Mouse (Mus musculus): ENCODE data around the gene Alppl2. TPM values are rescaled to one million over a fixed set of nuclear protein-coding genes. Genes with fewer than 3 reads are reported as not detected.

The Alppl2 gene
- not detected in 2 replicates for polyA plus RNA-seq (2012; ENCODE audit: insufficient read depth, insufficient read length, missing spikeins)

- H3K4me3 ChIP-seq (ENCODE audit: insufficient read depth, low read depth, low read length), result no peak within 1 kb of the TSS
- no peaks in the 10 kb centered on the region for H3K4me1 ChIP-seq (ENCODE audit: control insufficient read depth, insufficient read depth, insufficient read length, low read length)
- no peak within 1 kb of the TSS for H3K27ac ChIP-seq (replicated peaks; ENCODE audit: low read depth, low read length)
Measured at GRCm38 (mm10) chr1:87089828-87090227, at the start of gene Alppl2. Alppl2 (minus strand) TSS chr1:87089928.

GRCm38 (mm10) chr1:87131803-87132202 lies 42.1 kb upstream of the Alppl2 start:
- Histone ChIP-seq H3K27ac (replicated peaks; ENCODE audit: low read depth, low read length) (no peak overlapping the region), H3K4me3 (ENCODE audit: insufficient read depth, low read depth, low read length) (no peak overlapping the region), H3K4me1 (ENCODE audit: control insufficient read depth, insufficient read depth, insufficient read length, low read length) (no peaks in the 10 kb centered on the region)

- Histone ChIP-seq H3K27ac (replicated peaks; ENCODE audit: low read depth, low read length) (no peak overlapping the region), H3K4me3 (ENCODE audit: insufficient read depth, low read depth, low read length) (no peak overlapping the region), H3K4me1 (ENCODE audit: control insufficient read depth, insufficient read depth, insufficient read length, low read length) (no peaks in the 10 kb centered on the region)
Measured at GRCm38 (mm10) chr1:87127206-87128030, 37.7 kb upstream of the Alppl2 start.

- no peak within 1 kb of the TSS for H3K27ac ChIP-seq (replicated peaks; ENCODE audit: low read depth, low read length)
- H3K4me3 ChIP-seq (ENCODE audit: insufficient read depth, low read depth, low read length), result no peak within 1 kb of the TSS
- no peaks in the 10 kb centered on the region for H3K4me1 ChIP-seq (ENCODE audit: control insufficient read depth, insufficient read depth, insufficient read length, low read length)
Measured at GRCm38 (mm10) chr1:87124673-87125072, 34.9 kb upstream of the Alppl2 start, which contains the start of gene Akp3. Akp3 (plus strand) TSS chr1:87124973.

GRCm38 (mm10) chr1:87114784-87115183 lies 25.1 kb upstream of the Alppl2 start:
- no peak overlapping the region for H3K4me3 ChIP-seq (ENCODE audit: insufficient read depth, low read depth, low read length)
- H3K4me1 ChIP-seq (ENCODE audit: control insufficient read depth, insufficient read depth, insufficient read length, low read length), result no peaks in the 10 kb centered on the region

DNA sequence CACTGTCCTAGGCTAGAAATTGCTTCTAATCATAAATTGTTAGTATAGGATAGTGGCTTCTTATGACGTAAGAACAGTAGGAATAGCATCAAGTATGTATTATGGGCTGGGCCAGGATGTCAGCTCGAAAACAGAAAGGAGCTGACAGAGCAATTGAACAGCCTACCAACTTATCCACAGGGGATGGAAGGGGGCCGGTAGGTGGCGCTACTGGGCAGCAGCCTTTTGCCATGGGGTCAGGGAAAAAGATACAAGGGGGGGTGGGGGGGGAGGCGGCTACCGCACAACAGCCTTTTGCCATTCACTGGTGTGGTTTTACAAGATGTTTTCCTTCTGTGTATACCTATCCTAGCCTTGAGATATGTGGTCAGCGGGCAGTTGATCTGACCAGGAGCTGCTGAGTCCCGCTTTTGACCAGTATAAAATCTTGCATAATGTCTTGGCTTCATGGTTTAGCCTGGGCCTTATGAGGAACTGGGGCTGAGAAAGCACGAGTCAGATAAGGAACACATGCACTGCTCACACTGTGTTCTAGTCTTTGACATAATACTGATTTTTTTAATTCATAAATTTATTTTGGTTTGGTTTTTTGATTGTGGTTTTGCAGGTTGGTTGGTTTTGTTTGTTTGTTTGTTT lies 22.1 kb upstream of the Alppl2 start:
- Histone ChIP-seq H3K4me3 (ENCODE audit: insufficient read depth, low read depth, low read length) (no peak overlapping the region), H3K4me1 (ENCODE audit: control insufficient read depth, insufficient read depth, insufficient read length, low read length) (no peaks in the 10 kb centered on the region), H3K27ac (replicated peaks; ENCODE audit: low read depth, low read length) (no peak overlapping the region)

More at GRCm38 (mm10) chr1:87114784-87115183, 25.1 kb upstream of the Alppl2 start:
- no peak overlapping the region for H3K27ac ChIP-seq (replicated peaks; ENCODE audit: low read depth, low read length)

GRCm38 (mm10) chr1:87108564-87108963 lies 18.8 kb upstream of the Alppl2 start:
- Histone ChIP-seq H3K4me3 (ENCODE audit: insufficient read depth, low read depth, low read length) (no peak overlapping the region), H3K4me1 (ENCODE audit: control insufficient read depth, insufficient read depth, insufficient read length, low read length) (no peaks in the 10 kb centered on the region), H3K27ac (replicated peaks; ENCODE audit: low read depth, low read length) (no peak overlapping the region)

DNA sequence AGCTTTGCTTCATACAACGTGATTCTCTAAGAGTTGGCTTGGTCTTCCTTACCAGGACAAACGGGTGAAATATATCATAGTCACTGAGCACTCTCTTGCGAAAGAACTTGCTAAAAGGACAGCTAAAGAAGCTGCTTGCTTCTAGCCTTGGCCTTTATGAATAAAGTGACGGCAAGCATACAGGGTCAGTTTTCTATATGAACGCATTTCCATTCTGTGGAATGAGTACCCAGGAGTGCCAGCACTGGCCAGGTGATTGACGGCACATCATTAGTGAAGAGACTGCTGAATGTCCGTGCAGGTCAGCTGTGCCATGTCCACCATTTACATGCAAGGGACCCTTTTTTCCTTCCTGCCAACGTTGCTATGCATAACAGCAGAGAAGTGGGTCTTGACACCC lies 16.8 kb upstream of the Alppl2 start:
- no peak overlapping the region for H3K4me3 ChIP-seq (ENCODE audit: insufficient read depth, low read depth, low read length)
- no peak overlapping the region for H3K27ac ChIP-seq (replicated peaks; ENCODE audit: low read depth, low read length)
- no peaks in the 10 kb centered on the region for H3K4me1 ChIP-seq (ENCODE audit: control insufficient read depth, insufficient read depth, insufficient read length, low read length)

- Histone ChIP-seq H3K4me3 (ENCODE audit: insufficient read depth, low read depth, low read length) (no peak overlapping the region), H3K27ac (replicated peaks; ENCODE audit: low read depth, low read length) (no peak overlapping the region), H3K4me1 (ENCODE audit: control insufficient read depth, insufficient read depth, insufficient read length, low read length) (no peaks in the 10 kb centered on the region)
Measured at GRCm38 (mm10) chr1:87103936-87104335, 14.2 kb upstream of the Alppl2 start.

- Histone ChIP-seq H3K4me1 (ENCODE audit: control insufficient read depth, insufficient read depth, insufficient read length, low read length) (no peaks in the 10 kb centered on the region), H3K4me3 (ENCODE audit: insufficient read depth, low read depth, low read length) (no peak overlapping the region), H3K27ac (replicated peaks; ENCODE audit: low read depth, low read length) (no peak overlapping the region)
Measured at GRCm38 (mm10) chr1:87102114-87102513, 12.4 kb upstream of the Alppl2 start.

DNA sequence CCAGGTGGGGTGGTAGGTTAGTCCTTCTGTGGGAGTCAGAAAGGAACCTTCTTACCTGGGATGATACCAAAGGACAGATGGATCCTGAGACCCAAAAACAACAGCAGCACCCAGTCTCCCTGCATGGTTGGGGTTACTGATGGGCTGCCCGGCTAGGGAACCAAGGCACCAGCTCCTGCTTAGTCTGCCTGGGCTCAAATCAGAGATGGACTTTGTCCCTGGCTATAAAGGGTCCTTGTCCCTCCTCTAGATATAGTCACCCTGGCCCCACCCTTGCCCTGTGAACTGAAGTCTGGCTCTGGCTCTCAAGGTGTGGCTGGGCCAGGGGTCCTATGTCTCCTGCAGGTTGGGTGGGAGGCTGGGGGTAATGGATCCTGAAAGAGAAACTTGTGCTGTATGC lies 11.7 kb upstream of the Alppl2 start, which contains the start of gene Alpi:
Alpi (minus strand) TSS at position 196 of the 400 bp plus-strand sequence.
- H3K4me3 ChIP-seq (ENCODE audit: insufficient read depth, low read depth, low read length), result no peak within 1 kb of the TSS
- H3K4me1 ChIP-seq (ENCODE audit: control insufficient read depth, insufficient read depth, insufficient read length, low read length), result no peaks in the 10 kb centered on the region
- H3K27ac ChIP-seq (replicated peaks; ENCODE audit: low read depth, low read length), result no peak within 1 kb of the TSS

DNA sequence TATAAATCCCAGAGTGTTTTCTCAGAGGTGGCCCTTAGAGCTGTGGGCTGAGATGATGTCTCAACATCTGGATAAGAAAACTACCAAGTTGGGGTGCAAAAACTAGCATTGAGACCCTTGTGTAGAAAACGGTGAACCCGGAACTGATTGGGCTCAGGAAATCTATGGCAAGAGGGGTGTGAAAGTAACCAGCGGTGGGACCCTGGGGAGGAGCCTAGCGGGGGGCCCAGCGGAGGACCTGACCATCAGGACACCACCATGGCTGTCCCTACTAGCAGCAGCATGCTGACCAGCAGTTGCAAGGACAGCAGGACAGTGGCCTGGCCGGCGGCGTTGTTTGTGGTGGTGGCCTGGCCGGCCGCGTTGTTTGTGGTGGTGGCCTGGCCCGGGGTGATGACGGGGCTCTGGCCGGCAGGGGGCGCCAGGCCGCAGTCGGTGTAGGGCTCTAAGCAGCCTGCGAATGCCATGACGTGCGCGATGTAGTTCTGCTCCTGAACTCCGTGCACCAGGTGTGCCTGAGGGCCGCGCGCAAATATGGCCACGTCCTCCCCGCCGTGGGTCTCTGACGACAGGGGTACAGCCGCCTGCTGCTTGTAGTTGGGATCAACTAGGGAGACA lies 8.7 kb upstream of the Alppl2 start:
- H3K4me3 ChIP-seq (ENCODE audit: insufficient read depth, low read depth, low read length), result no peak overlapping the region
- no peaks in the 10 kb centered on the region for H3K4me1 ChIP-seq (ENCODE audit: control insufficient read depth, insufficient read depth, insufficient read length, low read length)
- no peak overlapping the region for H3K27ac ChIP-seq (replicated peaks; ENCODE audit: low read depth, low read length)

- no peak overlapping the region for H3K4me3 ChIP-seq (ENCODE audit: insufficient read depth, low read depth, low read length)
- no peak overlapping the region for H3K27ac ChIP-seq (replicated peaks; ENCODE audit: low read depth, low read length)
- no peaks in the 10 kb centered on the region for H3K4me1 ChIP-seq (ENCODE audit: control insufficient read depth, insufficient read depth, insufficient read length, low read length)
Measured at GRCm38 (mm10) chr1:87095642-87096041, 5.9 kb upstream of the Alppl2 start.

DNA sequence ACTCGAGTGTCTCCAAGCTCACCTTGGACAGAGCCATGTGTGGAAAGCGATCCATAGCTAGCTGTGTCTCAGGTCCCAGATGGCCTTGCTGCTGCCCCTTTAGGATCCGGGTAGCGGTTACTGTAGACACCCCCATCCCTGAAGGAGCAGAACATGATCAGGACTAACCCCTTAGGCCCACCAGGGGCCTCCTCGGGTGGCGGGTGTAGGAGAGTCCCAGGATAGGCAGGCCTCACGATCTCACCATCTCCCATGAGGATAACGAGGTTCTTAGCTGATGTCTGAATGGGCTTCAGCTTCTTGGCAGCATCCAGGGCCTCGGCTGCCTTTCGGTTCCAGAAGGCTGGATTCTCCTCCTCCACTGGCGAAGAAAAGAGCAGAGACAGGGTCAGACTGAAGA lies 477 bp downstream of the Alppl2 start:
- H3K4me1 ChIP-seq (ENCODE audit: control insufficient read depth, insufficient read depth, insufficient read length, low read length), result no peaks in the 10 kb centered on the region
- H3K27ac ChIP-seq (replicated peaks; ENCODE audit: low read depth, low read length), result no peak overlapping the region
- H3K4me3 ChIP-seq (ENCODE audit: insufficient read depth, low read depth, low read length), result no peak overlapping the region

GRCm38 (mm10) chr1:87086964-87087363 lies 2.8 kb downstream of the Alppl2 start:
- Histone ChIP-seq H3K4me1 (ENCODE audit: control insufficient read depth, insufficient read depth, insufficient read length, low read length) (no peaks in the 10 kb centered on the region), H3K27ac (replicated peaks; ENCODE audit: low read depth, low read length) (no peak overlapping the region), H3K4me3 (ENCODE audit: insufficient read depth, low read depth, low read length) (no peak overlapping the region)
